Mouse (Mus musculus) fibroblast of lung, adult 2 months (primary cell): Measurements from ENCODE around the gene Stk10.
"Not testable (repeated sequence)": the region's sequence is repeated elsewhere in the genome, so short reads cannot be mapped to it uniquely, and the experiment has no call there.

Experiments
- DNase-seq: peaks from one replicate; pipeline ENCODE4 v3.0.0-alpha.2; 2011; ENCODE audit warnings: low read depth

Stk10 gene

DNA sequence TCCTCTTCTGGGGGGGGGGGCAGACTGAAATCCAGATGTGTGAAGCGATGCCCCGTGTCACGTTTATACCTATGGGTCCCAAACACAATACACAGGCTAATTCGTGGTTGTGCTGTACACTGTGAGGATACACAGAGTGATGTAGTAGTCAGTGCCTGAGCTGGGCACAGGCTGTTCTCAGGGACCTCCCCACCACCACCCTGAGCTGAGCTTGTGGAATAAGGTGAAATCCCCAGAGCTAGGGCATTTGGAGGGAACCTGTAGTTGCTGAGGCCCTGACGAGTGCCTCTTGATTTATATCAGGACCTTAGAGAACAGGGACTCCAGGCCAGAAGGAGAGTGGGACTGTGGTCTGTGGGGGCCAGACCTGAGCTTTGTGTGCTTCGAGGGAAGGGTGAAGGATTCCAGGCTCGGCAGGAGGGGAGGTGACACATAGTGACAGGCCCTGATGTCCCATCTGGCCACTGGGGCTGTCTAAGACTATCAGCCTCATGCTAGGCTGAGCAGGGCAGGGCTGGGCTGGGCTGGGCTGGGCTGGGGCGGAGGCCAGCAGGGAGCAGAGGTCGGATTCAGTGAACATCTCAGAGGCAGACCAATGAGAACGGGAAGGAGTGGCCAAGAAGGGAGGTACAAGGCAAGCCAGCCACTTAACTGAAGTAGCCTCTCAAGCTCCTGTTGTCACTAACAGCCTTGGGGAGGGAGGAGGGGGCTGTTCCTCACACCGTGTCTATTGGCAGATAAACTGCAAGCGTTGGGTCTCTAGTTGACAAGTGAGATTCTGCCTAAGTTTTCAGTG is 68.6 kb downstream of the Stk10 start:
- no peak for DNase-seq

DNA sequence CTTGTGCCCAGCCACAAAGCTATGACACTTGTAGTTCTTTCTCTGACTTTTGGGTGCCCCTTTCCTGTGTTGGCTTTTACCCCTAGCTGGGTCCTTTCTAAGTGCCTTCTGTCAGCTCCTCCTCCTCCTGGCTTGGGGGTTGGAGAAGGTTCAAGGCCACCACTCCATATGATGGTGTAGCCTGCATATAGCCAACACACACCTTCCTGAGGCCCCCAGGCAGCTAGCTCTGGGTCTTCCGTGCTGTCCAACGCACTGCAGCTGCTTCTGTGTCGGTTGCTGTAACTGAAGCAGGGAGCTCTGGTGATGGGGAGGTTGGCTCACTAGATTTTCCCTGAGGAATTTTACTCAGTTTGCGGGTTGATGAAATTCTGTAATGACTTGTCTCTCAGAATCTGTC is 71.6 kb downstream of the Stk10 start:
- DNase-seq, result no peak

DNA sequence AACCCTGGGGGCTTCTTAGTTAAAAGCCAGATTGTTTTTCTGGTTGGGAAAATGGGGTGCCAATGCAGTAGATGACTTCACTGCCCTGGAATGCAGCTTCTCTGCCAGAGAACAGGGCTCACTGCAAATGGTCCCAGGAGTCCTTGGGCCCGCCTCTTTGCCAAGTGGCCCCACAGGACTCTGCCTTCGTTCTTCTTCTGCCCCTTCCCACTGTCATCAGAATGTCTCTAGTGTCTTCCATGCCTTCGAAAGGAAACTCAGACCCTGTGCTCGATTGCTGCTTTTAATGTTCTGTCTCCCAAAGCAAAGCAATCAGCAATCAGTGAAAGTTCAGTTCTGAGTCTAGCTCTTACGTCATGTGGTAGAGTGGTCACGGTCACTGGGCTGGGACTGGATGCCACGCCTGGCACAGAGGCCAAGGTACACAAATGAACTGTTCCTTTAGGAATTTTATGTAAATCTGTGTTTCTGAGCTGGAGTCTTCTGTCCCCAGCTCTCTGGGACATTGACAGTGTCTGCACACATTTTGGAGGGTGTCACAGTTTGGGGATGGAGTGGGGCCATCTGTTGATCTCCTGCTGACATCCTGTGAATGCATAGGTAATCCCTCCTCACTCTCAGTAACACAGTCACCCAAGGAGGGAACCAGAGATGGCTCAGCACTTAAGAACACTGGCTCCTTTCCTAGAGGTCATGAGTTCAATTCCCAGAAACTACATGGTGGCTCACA is 72.2 kb downstream of the Stk10 start:
- DNase-seq, result peak; percentile 63

DNA sequence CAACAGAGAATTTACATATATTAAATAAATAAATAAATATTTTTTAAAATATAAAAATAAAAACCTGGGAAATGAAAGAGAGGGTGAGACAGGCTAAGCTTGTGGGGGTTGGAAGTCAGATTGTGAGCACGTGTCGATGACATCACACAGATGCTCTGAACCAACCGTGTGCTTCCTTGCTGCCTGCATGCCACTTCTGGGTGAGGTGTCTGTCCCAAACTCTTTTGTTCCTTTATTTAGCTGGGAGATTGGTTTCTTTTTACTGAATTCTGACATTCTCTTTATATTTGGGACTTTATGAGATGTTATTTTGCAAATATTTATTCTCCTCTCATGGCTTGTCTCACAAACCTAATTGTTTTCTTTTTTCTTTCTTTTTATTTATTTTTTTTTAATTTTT is 72.8 kb downstream of the Stk10 start:
- DNase-seq, result no peak

DNA sequence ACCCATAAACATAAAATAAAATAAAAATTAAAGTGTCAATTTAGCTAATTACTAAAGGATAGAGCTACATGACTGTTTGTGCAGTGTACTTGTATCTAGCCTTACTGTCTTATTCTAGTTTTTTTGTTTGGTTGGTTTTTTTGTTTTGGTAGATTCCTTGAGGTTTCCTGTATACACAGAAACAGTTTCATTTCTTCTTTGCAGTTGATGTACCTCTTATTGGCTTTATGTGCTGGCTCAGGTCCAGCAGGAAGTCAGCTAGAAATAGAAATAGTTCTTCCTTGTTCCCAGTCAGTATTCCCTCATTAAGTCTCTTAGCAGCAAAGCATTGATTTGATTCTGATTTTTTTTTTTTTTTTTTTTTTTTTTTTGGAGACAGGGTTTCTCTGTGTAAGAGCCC is 74.2 kb downstream of the Stk10 start:
- DNase-seq, result no peak

DNA sequence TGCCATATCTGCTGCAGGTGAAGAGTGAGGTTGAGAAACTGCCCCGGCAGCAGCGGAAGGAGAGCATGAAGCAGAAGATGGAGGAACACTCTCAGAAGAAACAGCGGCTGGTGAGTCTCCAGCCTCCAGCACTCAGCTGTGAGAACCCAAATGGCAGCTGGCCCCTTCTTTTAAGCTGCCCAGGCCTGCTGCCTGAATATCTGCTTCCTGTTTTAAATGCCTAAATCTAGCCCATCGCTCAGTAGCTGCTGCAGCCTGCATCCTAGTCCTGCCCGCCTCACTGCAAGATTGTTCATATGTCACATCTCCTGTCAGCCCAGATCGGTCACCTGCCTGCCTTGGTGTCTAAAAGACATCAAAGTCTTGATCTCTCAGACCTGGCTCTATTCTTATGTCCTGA is 77.5 kb downstream of the Stk10 start:
- no peak for DNase-seq

DNA sequence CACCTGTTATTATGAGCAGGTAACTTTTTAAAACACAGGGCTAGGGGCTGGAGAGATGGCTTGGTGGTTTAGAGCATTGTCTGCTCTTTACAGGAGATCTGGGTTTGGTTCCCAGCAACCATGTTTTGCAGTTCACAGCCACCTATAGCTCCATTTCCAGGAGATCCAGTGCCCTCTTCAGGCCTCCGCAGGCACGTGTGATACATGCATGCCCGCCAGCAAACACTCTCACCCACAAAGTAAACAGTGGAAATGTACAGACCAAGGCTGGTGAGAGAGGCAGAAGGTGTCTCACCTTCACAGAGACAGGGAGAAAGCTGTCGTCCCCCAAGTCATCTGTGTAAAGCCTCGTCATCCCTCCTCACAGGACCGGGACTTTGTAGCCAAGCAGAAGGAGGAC is 79.2 kb downstream of the Stk10 start:
- DNase-seq, result no peak

DNA sequence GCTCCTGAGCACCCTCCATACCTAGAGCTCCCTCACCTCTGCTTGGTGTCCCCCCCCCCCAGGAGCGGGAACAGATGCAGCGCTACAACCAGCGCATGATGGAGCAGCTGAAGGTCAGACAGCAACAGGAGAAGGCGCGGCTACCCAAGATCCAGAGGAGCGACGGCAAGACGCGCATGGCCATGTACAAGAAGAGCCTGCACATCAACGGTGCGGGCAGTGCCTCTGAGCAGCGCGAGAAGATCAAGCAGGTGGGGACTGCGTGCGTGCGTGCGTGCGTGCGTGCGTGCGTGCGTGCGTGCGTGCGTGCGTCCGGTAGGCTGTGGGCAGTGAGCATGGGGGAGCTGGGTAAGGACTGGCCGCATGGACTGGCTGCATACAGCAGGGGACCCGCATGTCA is 81.4 kb downstream of the Stk10 start:
- DNase-seq, result no peak

DNA sequence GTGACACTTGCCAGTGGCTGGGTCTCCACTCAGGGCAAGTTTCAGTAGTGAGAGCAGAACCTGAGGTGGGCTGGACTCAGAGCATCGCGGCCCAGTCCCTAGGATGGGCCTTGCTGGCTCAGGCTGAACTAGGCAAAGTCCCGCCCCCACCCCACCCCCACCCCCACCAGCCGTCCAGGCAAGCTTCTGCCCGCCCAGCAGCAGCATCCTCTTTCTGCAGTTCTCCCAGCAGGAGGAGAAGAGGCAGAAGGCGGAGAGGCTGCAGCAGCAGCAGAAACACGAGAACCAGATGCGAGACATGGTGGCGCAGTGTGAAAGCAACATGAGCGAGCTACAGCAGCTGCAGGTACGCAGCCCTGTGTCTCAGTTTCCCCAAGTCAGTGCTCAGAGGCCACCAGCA is 82.5 kb downstream of the Stk10 start:
- no peak for DNase-seq

DNA sequence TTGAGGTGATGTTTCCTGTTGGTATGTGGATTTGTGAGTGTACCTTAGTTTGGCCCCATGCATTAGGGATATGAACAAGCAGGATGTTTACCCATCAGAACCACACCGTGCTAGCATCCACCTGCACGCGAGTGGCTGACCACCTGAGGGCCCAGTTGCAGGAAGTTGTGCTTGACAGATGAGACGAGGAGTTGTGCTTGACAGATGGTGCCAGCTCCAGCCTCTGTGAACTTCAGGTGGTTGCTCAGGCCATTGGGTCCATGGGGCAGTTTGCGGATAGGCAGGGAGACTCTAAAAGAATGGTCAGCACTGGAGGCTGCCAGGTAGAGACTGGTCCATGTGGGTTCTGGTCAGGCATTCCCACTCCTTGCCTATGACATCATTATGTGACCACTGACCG is 83.0 kb downstream of the Stk10 start:
- no peak for DNase-seq

DNA sequence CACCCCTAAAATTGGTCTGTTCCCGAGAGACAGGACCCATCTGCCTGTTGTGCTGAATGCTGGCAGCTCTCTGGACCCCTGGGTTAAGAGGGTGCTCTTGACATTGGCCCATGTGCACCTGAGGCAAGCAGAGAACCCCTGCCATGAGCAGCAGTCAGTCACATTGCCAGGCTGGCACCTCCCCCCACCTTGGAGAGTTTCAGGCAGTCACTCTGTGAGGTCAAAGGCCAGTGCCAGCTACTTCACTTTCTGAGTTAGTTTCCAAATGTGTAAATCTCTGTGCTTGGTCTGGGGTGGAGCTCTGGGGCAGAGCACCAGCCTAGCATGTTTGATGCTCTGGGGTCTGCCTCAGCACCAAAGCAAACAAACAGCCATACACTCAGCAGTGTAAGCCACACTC is 84.9 kb downstream of the Stk10 start:
- no peak for DNase-seq

DNA sequence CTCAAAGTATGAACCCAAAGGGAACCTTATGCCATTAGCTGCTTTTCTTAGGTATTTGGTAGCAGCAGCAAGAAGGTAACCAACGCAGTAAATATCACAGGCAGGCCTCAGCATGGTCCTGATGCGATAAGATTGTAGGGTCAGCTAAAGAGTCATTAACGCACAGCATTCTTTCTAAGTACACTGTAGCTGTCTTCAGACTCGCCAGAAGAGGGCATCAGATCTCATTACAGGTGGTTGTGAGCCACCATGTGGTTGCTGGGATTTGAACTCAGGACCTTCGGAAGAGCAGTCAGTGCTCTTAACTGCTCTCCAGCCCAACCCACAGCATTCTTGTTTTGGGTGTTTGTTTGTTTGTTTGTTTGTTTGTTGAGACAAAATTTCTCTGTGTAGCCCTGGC is 85.5 kb downstream of the Stk10 start:
- DNase-seq, result not testable (repeated sequence)

DNA sequence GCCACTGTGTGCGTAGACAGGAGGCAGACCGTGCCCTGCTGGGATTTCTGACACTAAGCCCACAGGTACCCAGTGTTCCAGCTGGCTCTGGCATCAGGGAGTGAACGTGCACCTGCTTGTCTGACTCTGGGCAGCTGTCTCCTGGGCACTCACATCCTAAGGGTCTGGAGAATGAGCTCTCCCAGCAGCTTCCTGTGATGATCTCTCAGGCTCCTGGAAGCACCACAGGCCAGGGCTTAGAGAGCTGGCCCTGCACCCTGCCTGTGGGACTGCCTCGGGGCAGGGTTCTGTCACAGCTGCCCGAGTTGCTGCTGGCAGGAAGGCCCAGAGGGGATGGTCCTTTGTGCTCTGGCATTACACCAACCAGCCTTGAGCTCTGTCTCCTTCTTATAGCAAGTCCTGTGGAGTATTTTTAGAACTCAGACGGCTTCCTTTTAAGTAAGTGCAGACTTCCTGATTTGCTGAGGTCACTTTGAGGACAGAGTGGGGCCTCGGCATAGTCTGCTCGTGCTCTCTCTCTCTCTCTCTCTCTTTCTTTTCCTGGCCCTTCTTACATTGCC is 86.2 kb downstream of the Stk10 start:
- no peak for DNase-seq

DNA sequence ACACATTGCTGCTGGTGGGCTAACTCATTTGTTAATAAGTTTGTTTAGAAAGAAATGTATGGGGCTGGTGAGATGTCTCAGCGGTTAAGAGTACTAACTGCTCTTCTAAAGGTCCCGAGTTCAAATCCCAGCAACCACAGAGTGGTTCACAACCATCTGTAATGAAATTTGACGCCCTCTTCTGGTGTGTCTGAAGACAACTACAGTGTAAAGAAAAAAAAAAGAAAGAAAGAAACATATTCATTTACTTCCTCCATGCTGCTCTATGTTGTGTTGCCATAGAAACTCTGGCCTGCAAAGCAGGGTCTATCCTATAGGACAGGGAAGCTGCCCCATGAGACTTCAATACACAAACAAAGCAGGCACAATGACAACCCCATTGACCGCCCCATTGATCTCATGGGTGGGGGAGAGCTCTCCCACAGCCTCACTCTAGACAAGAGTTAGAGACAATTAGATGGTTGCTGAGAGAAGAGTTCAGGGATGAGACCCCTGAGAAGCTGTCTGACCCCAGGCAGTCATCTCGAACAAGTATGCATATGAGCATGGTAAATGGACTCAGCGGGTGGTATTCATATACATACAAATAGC is 86.9 kb downstream of the Stk10 start:
- no peak for DNase-seq

DNA sequence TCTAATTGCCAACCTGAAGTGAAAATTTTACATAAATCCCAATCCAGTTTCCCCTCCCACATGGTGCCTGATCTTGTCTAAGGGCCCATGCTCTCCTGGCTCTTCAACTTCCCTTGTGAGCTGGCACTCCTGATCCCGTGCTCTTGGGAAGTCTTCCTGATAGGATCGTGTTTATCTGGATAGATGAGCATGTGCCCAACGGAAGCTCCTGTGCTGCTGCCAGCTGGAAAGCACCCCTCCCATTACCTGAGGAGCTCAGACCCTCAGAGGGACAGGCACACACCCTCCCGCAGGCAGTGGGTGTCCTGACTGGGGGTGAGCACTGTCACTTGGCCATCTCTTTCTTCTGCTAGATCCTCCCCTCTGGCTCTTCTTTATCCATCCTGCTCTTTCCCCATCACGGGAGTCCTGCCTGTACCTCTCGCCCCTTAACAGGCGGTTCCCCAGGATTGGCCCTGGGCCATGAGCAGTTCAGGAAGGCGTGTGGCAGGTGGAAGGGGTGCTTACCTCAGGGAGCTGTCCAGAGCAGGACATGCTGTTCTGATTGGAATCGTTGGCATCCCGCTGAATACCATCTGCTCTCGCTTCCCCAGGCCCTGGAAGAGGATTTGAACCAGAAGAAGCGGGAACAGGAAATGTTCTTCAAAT is 88.8 kb downstream of the Stk10 start:
- DNase-seq, result no peak

DNA sequence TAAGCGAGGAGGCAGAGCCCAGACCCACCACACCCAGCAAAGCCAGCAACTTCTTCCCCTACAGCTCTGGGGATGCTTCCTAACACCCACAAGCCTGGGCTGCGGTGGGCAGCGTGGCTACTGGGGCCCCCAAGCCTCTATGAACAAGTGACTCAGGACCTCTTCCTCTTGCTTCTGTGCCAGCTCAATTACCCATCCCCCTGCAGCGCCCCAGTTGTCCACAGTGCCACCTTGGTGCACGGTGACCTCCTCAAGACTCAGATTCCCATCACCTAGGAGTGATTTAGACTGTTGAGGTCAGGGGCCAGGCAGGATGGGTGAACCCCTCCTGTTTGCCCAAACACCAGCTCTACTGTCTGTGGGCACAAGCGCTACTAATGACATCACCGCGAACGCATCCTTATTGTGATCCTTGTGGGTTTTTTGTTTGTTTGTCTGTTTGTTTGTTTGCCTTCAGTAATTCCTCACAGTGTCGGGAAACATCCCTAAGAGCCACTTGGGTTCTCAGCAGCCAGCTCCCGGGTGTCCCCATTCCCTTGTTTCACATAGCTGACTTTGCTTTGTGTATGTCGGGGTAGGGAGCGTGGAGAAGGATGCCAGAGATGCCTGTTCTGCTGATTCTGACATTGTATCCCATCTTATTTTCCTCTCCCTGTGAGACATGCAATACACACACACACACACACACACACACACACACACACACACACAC is 89.5 kb downstream of the Stk10 start:
- DNase-seq, result no peak

DNA sequence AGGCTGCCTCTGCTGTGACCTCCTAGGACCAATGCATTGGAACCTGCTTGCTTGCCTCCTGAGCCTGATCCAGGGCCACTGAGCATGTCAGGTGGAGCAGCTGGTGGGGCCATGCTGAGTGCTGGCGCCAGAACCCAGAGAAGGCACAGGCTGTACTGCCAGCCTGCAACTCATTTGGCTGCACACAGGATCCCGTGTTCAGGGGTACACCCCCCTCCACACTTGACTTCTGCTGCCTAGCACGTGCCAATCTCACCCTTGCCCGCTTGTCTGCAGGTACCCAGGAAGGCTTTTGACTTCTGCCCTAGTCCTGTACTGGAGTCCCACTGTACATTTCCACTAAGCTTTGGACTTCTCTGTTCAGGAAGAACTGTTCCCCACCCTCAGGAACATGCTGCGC is 90.1 kb downstream of the Stk10 start:
- no peak for DNase-seq

DNA sequence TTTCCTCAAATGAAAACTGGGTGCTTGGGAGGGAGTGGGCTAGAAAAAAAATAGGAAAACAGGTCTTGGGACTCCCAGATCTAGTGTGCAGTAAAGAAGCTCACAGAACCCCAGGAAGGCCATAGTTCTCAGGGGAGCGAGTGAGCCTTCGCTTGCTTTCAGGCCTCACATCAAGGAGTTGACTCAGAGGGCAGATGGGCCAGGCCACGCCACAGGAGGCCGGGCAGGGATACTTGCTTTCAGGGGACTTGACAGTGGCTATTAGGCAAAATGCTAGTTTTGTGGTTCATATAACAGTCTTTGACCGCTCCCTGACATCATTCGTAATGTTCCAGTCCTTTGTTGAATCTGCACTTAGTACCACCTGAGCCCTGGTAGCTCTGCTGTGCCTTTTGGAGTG is 90.8 kb downstream of the Stk10 start:
- no peak for DNase-seq

DNA sequence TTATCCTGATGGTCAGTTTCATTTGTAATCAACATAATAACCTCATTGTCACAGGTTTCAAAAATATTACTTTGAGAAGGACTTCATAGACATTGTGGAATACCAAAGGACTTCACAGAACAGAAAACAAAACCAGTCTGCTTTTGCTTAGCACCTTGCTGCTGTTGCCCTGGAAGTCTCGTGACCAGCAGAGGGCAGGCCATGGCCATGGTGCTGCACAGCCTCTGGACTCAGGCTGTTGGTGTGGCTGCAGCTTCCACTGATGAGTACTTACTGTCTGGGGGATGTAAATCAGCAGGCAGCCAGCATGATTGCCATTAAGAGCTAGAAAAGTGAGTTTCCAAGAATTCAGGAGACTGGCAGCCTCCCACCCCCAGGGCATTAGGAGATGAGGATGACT is 92.6 kb downstream of the Stk10 start:
- peak; percentile 40 for DNase-seq

DNA sequence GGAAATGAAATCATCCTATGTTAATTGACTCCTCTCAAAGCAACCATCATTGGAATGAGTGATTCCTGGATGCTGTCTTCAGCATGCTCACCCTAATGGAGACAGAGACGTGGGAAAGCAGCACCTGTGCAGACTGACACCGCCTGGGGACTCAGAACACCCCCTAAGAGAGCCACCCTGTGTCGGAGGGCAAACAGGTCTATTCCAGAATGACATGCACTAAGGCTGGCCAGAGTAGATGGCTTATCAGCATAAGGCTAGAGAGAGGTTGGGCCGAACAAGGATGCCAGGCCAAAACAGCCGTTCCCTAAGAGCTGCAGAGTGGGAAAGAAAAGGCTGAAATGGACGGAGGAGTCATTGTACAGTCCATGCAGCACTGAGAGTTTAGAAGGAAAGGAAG is 93.0 kb downstream of the Stk10 start:
- DNase-seq, result no peak

DNA sequence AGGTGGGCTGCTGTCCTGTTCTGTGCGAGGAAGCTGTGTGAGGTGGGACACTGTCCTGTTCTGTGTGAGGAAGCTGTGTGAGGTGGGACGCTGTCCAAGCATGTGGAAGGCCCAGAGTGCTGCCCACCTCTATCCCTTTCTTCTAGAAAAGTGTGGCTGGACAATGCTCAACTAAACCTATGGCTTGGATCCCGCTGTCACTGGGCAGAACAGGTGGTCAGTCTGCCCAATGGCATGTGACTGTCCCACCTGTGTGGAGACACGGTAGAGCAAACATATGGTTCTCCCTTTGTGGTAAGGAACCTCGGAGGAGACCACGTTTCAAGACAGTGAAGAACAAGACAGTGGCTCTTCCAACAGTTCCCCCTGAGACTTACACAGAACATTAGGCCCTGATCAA is 94.8 kb downstream of the Stk10 start:
- no peak for DNase-seq

DNA sequence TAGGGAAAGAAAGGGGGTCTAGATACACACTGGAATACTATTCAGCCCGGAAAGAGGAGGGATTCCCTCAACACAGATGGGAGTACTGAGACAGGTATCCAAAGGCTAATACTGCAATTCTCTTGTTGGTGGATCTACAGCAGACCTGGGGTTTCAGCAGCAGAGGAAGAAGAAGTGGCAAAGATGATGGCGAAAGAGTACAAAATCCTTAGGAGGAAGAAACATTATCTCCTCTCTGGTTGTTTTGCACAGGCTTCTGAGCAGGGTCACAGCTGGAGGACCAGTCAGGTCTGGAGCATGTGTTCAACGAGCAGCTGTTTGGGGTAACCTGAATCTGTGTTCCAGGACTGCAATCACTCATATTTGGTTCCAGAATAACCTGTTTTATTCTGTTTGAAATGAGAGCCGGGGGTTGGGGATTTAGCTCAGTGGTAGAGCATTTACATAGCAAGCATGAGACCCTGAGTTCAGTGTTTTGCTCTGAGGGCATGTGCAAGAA is 96.7 kb downstream of the Stk10 start:
- no peak for DNase-seq
